Mouse (Mus musculus): Measurements from ENCODE around the gene Gria1. TPM values are rescaled to one million over a fixed set of nuclear protein-coding genes. Genes with fewer than 3 reads are reported as not detected.
A peak's percentile ranks its signal among the peaks of the same experiment; 100 is the strongest.

Gria1 gene
- polyA plus RNA-seq, 1 experiment from 2014 or later, result 0.61 TPM

DNA sequence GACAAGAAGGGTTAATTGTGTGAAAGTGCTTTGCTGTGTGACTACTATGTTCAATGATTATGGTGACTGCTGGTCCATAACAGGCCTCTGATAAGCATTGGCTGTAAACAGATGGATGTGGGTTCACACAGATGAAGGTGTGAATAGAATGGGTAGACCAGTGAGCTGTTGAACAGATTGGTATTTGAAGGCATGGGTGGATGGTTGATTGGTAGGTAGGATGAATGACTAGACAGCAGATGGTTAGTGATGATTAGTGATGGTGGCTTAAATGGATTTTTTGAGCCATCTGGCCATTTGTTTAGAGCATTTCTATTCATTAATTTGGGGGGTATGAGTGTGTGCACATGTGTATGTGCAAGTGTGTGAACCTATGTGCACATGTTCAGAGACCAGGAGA, 173.9 kb downstream of the Gria1 start:
- H3K27ac ChIP-seq, result no peak overlapping the region
- H3K9ac ChIP-seq, result no peak overlapping the region
- H3K4me2 ChIP-seq, result no peak overlapping the region
- H3K4me3 ChIP-seq, result no peak overlapping the region
- no peak for ATAC-seq (ENCODE audit: borderline replicate concordance, extremely low read depth, low FRiP score, low TSS enrichment)
- no peaks in the 10 kb centered on the region for H3K27me3 ChIP-seq
- no peaks in the 10 kb centered on the region for H3K36me3 ChIP-seq
- no peaks in the 10 kb centered on the region for H3K4me1 ChIP-seq
- no peaks in the 10 kb centered on the region for H3K9me3 ChIP-seq

DNA sequence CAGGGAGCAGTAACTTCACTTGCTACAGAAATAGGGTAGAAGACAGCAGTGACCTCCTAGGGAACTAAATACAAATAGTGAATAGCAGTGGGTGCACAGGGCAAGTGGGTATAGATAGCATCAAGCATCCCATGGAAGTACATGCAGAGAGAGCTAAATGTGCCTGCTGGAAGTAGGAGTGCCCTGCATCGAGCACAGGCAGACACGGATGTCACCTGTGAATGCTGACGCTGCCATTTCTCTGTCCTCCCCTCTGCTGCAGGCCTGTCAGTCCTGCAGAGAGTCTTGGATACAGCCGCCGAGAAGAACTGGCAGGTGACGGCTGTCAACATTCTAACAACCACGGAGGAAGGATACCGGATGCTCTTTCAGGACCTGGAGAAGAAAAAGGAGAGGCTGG, 178.2 kb downstream of the Gria1 start:
- Histone ChIP-seq H3K4me2 (no peak overlapping the region), H3K9ac (no peak overlapping the region), H3K27me3 (no peaks in the 10 kb centered on the region), H3K4me1 (no peaks in the 10 kb centered on the region), H3K27ac (no peak overlapping the region), H3K36me3 (no peaks in the 10 kb centered on the region), H3K9me3 (no peaks in the 10 kb centered on the region), H3K4me3 (no peak overlapping the region)
- WGBS, result 67% methylated on average over 8 of the region's 8 CpGs
- ATAC-seq (ENCODE audit: borderline replicate concordance, extremely low read depth, low FRiP score, low TSS enrichment), result no peak

DNA sequence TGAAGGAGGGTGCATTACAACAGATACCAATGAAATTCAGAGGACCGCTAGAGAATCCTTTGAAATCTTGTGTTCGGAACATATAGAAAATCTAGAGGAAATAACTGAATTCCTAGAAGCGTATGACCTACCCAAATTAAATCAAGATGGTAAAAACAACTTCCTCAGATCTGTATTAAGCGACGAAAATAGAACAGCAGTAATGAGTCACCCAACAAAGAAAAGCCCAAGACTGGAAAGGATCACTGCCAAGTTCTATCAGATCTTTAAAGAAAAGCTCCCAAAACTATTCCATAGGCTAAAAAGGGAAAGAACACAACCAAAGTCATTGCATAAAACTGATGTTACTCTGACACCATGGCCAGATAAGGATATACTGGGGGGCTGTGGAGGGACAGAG, 183.6 kb downstream of the Gria1 start:
- H3K27ac ChIP-seq, result no peak overlapping the region
- WGBS, result 71% methylated on average over 5 of the region's 5 CpGs
- H3K36me3 ChIP-seq, result no peaks in the 10 kb centered on the region
- no peak overlapping the region for H3K9ac ChIP-seq
- no peak overlapping the region for H3K4me2 ChIP-seq
- H3K4me1 ChIP-seq, result no peaks in the 10 kb centered on the region
- no peaks in the 10 kb centered on the region for H3K9me3 ChIP-seq
- H3K27me3 ChIP-seq, result no peaks in the 10 kb centered on the region
- ATAC-seq (ENCODE audit: borderline replicate concordance, extremely low read depth, low FRiP score, low TSS enrichment), result no peak
- no peak overlapping the region for H3K4me3 ChIP-seq

DNA sequence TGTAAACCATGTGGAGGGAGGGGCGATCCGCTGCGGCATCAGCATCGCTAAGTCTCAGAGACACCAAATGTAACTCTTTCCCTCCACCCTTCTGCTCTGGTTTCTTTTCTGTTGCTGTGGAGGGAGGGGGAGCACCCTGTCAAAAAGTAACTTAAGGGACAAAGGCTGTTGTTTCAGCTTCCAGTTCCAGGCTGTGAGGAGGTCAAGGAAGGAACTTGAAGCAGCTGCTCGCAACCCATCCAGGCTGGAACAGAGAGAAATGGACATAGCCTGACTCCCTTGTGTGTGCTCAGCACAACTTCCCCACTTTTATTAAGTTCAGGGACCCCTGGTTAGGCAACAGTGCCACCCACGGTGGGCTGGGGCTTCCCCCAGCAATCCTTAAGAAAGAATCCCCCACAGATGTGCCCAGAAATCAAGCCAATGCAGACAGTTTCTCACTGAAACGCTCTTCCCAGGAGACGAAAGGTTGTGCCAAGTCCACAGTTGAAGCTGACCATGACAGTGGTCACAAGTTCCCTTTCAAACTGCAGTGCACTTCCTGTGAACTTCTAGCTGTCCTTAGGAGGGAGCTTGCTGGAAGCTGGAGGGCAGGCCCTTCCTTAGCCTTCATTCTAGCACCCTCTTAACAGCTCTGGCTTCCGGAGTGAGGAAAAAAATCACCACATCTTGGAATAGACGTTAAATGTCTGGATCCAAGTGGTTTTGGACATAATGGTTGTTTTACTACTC, 190.2 kb downstream of the Gria1 start:
- Histone ChIP-seq H3K4me1 (0 out of 2 replicates have a peak, but pooled peaks cover 5% of the 10 kb centered on the region), H3K9me3 (no peaks in the 10 kb centered on the region), H3K9ac (no peak overlapping the region), H3K4me2 (peak overlapping the region; percentile 26; the same call in 1 of the 2 replicates), H3K4me3 (no peak overlapping the region), H3K27me3 (no peaks in the 10 kb centered on the region), H3K27ac (no peak overlapping the region), H3K36me3 (no peaks in the 10 kb centered on the region)
- WGBS, result 41% methylated on average over 10 of the region's 10 CpGs
- peak; percentile 42; the same call in 1 of the 2 replicates for ATAC-seq (ENCODE audit: borderline replicate concordance, extremely low read depth, low FRiP score, low TSS enrichment)

GRCm38 (mm10) chr11:57204371-57204770, 193.2 kb downstream of the Gria1 start:
- no peaks in the 10 kb centered on the region for H3K36me3 ChIP-seq
- H3K4me3 ChIP-seq, result no peak overlapping the region
- no peaks in the 10 kb centered on the region for H3K27me3 ChIP-seq
- 37% methylated on average over 6 of the region's 6 CpGs for WGBS
- ATAC-seq (ENCODE audit: borderline replicate concordance, extremely low read depth, low FRiP score, low TSS enrichment), result no peak
- no peak overlapping the region for H3K27ac ChIP-seq
- no peak overlapping the region for H3K4me2 ChIP-seq
- no peaks in the 10 kb centered on the region for H3K9me3 ChIP-seq
- H3K9ac ChIP-seq, result no peak overlapping the region
- H3K4me1 ChIP-seq, result 0 out of 2 replicates have a peak, but pooled peaks cover 5% of the 10 kb centered on the region

- H3K4me2 ChIP-seq, result no peak overlapping the region
- no peak overlapping the region for H3K9ac ChIP-seq
- H3K27me3 ChIP-seq, result no peaks in the 10 kb centered on the region
- no peaks in the 10 kb centered on the region for H3K4me1 ChIP-seq
- no peaks in the 10 kb centered on the region for H3K36me3 ChIP-seq
- H3K4me3 ChIP-seq, result no peak overlapping the region
- H3K9me3 ChIP-seq, result no peaks in the 10 kb centered on the region
- no peak overlapping the region for H3K27ac ChIP-seq
- no peak for ATAC-seq (ENCODE audit: borderline replicate concordance, extremely low read depth, low FRiP score, low TSS enrichment)
These were observed 196.1 kb downstream of the Gria1 start for GRCm38 (mm10) chr11:57207260-57207659.

- Histone ChIP-seq H3K36me3 (no peaks in the 10 kb centered on the region), H3K9ac (no peak overlapping the region), H3K9me3 (no peaks in the 10 kb centered on the region), H3K27me3 (no peaks in the 10 kb centered on the region), H3K27ac (no peak overlapping the region), H3K4me3 (no peak overlapping the region), H3K4me1 (no peaks in the 10 kb centered on the region), H3K4me2 (no peak overlapping the region)
- ATAC-seq (ENCODE audit: borderline replicate concordance, extremely low read depth, low FRiP score, low TSS enrichment), result no peak
- WGBS, result 92% methylated on average over 7 of the region's 7 CpGs
These were observed 202.9 kb downstream of the Gria1 start for GRCm38 (mm10) chr11:57214079-57214478.

- H3K9me3 ChIP-seq, result no peaks in the 10 kb centered on the region
- no peak overlapping the region for H3K4me2 ChIP-seq
- H3K4me1 ChIP-seq, result no peaks in the 10 kb centered on the region
- no peak overlapping the region for H3K4me3 ChIP-seq
- no peaks in the 10 kb centered on the region for H3K27me3 ChIP-seq
- no peaks in the 10 kb centered on the region for H3K36me3 ChIP-seq
- H3K27ac ChIP-seq, result no peak overlapping the region
- no peak overlapping the region for H3K9ac ChIP-seq
- no peak for ATAC-seq (ENCODE audit: borderline replicate concordance, extremely low read depth, low FRiP score, low TSS enrichment)
- WGBS, result 83% methylated on average over 5 of the region's 5 CpGs
These were observed 203.4 kb downstream of the Gria1 start for GRCm38 (mm10) chr11:57214583-57214982.

GRCm38 (mm10) chr11:57222797-57223569, 211.8 kb downstream of the Gria1 start:
- Histone ChIP-seq H3K9ac (no peak overlapping the region), H3K27me3 (no peaks in the 10 kb centered on the region), H3K4me2 (no peak overlapping the region), H3K27ac (no peak overlapping the region), H3K4me1 (no peaks in the 10 kb centered on the region), H3K36me3 (no peaks in the 10 kb centered on the region), H3K4me3 (no peak overlapping the region), H3K9me3 (no peaks in the 10 kb centered on the region)
- 66% methylated on average over 8 of the region's 8 CpGs for WGBS
- no peak for ATAC-seq (ENCODE audit: borderline replicate concordance, extremely low read depth, low FRiP score, low TSS enrichment)

DNA sequence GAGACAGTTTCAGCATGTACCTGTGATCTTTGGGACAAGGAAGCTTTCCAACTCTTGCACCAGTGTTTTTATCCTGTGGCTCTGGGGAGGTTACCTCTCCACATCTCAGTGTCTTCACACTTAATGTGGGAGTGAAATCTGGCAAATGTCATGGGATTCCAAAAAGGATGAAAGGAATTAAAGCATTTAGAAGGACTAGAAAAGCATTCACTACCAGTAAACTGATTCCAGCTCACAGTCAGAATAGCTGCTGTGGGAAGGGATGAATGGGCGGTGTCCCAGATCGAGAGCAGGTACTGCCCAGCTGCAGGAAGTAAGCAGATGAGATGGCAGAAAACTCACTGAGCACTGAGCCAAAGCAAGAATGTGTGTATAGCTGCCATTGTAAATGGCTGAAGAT, 224.3 kb downstream of the Gria1 start:
- ATAC-seq (ENCODE audit: borderline replicate concordance, extremely low read depth, low FRiP score, low TSS enrichment), result no peak
- Histone ChIP-seq H3K27ac (no peak overlapping the region), H3K36me3 (no peaks in the 10 kb centered on the region), H3K9ac (no peak overlapping the region), H3K4me3 (no peak overlapping the region), H3K9me3 (no peaks in the 10 kb centered on the region), H3K4me2 (no peak overlapping the region), H3K27me3 (no peaks in the 10 kb centered on the region), H3K4me1 (no peaks in the 10 kb centered on the region)
- 85% methylated on average over 2 of the region's 2 CpGs for WGBS

DNA sequence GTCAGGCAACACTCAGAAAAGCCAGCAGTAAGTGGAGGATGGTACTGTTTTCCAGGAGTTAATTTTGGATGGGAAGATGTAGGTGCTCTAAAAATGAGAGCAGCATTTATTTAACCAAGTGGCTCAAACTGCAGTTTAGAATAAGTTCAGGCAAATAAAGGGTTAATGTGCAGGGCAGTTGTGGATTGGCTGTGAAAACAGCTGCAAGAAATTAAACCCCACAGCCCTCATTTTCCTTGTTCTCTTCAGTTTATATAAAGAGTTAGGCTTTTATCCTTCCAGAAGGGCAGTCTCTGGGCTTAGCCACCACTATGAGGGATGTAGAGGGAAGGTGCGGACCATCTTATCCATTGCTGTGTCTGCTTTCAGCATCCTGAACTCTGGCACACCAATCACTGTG, 225.2 kb downstream of the Gria1 start:
- Histone ChIP-seq H3K27ac (no peak overlapping the region), H3K27me3 (no peaks in the 10 kb centered on the region), H3K4me1 (no peaks in the 10 kb centered on the region), H3K9me3 (no peaks in the 10 kb centered on the region), H3K4me2 (no peak overlapping the region), H3K9ac (no peak overlapping the region), H3K4me3 (no peak overlapping the region), H3K36me3 (no peaks in the 10 kb centered on the region)
- no peak for ATAC-seq (ENCODE audit: borderline replicate concordance, extremely low read depth, low FRiP score, low TSS enrichment)
- 25% methylated on average over 1 of the region's 1 CpGs for WGBS

DNA sequence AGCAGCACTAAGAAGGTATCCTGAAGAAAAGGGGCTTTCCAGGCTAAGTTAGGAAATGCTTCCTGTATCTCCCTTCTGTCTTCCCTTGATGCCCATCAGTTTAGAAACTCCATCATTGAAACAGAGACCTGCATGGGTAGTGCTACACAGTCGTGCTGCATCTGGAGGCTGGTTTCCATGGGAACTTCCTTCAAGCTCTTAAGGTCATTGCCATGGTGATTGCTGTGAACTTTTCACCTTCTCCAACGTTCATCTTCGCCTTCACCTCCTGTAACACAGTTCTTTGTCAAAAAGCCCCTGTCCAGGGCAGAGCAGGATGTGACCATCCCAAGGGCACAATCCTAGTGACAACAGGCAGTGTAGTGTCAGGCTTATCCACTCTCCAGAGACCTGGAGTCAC, 228.6 kb downstream of the Gria1 start:
- Histone ChIP-seq H3K9ac (no peak overlapping the region), H3K27me3 (no peaks in the 10 kb centered on the region), H3K4me1 (no peaks in the 10 kb centered on the region), H3K27ac (no peak overlapping the region), H3K4me3 (no peak overlapping the region), H3K4me2 (no peak overlapping the region), H3K9me3 (no peaks in the 10 kb centered on the region), H3K36me3 (no peaks in the 10 kb centered on the region)
- WGBS, result 18% methylated on average over 3 of the region's 3 CpGs
- ATAC-seq (ENCODE audit: borderline replicate concordance, extremely low read depth, low FRiP score, low TSS enrichment), result no peak
